Mouse (Mus musculus): ENCODE measurements at regions not wholly inside any gene's neighbourhood (a gene's known extent, or its start where the extent isn't known, plus 50 kb on each side); places are given as distances from the start of the nearest gene placed in this dataset.

- DNase-seq (ENCODE audit: low spot score in 2 of 2) = no peak
These were observed 287.4 kb upstream of the Gpc5 start for GRCm38 (mm10) chr14:114804643-114805042.

GRCm38 (mm10) chr14:114808621-114809020 is 283.4 kb upstream of the Gpc5 start:
- DNase-seq (ENCODE audit: low spot score in 2 of 2) = no peak

GRCm38 (mm10) chr14:114820677-114821076 is 271.3 kb upstream of the Gpc5 start:
- peak in 1 of 2 experiments; percentile 11 for DNase-seq (ENCODE audit: low spot score in 2 of 2)

- DNase-seq (ENCODE audit: low spot score in 2 of 2) = peak in 1 of 2 experiments; percentile 27
These were observed 270.9 kb upstream of the Gpc5 start for GRCm38 (mm10) chr14:114821098-114821594.

GRCm38 (mm10) chr14:114821672-114822071 is 270.3 kb upstream of the Gpc5 start:
- DNase-seq (ENCODE audit: low spot score in 2 of 2) = no peak

- no peak for DNase-seq (ENCODE audit: low spot score in 2 of 2)
These were observed 265.2 kb upstream of the Gpc5 start for GRCm38 (mm10) chr14:114826662-114827321.

- no peak for DNase-seq (ENCODE audit: low spot score in 2 of 2)
These were observed 262.7 kb upstream of the Gpc5 start for GRCm38 (mm10) chr14:114829310-114829709.

GRCm38 (mm10) chr14:114832987-114833386 is 259.0 kb upstream of the Gpc5 start:
- DNase-seq (ENCODE audit: low spot score in 2 of 2) = no peak

- no peak for DNase-seq (ENCODE audit: low spot score in 2 of 2)
These were observed 255.2 kb upstream of the Gpc5 start for GRCm38 (mm10) chr14:114836723-114837349.

- DNase-seq (ENCODE audit: low spot score in 2 of 2) = no peak
These were observed 254.3 kb upstream of the Gpc5 start for GRCm38 (mm10) chr14:114837652-114838276.

GRCm38 (mm10) chr14:114839340-114839903 is 252.6 kb upstream of the Gpc5 start:
- DNase-seq (ENCODE audit: low spot score in 2 of 2) = no peak

- DNase-seq (ENCODE audit: low spot score in 2 of 2) = no peak
These were observed 251.2 kb upstream of the Gpc5 start for GRCm38 (mm10) chr14:114840766-114841165.

- no peak for DNase-seq (ENCODE audit: low spot score in 2 of 2)
These were observed 250.5 kb upstream of the Gpc5 start for GRCm38 (mm10) chr14:114841552-114841951.

- no peak for DNase-seq (ENCODE audit: low spot score in 2 of 2)
These were observed 249.7 kb upstream of the Gpc5 start for GRCm38 (mm10) chr14:114842327-114842726.

- DNase-seq (ENCODE audit: low spot score in 2 of 2) = no peak
These were observed 248.8 kb upstream of the Gpc5 start for GRCm38 (mm10) chr14:114843105-114843743.

GRCm38 (mm10) chr14:114854324-114855054 is 237.5 kb upstream of the Gpc5 start:
- DNase-seq (ENCODE audit: low spot score in 2 of 2) = peak in 1 of 2 experiments; percentile 42

GRCm38 (mm10) chr14:114855055-114855740 is 236.8 kb upstream of the Gpc5 start:
- DNase-seq (ENCODE audit: low spot score in 2 of 2) = no peak

GRCm38 (mm10) chr14:114855746-114856145 is 236.3 kb upstream of the Gpc5 start:
- DNase-seq (ENCODE audit: low spot score in 2 of 2) = no peak

- no peak for DNase-seq (ENCODE audit: low spot score in 2 of 2)
These were observed 235.6 kb upstream of the Gpc5 start for GRCm38 (mm10) chr14:114856243-114857031.
